Mouse (Mus musculus): ENCODE measurements at regions not wholly inside any gene's neighbourhood (a gene's known extent, or its start where the extent isn't known, plus 50 kb on each side); places are given as distances from the start of the nearest gene placed in this dataset.

DNA sequence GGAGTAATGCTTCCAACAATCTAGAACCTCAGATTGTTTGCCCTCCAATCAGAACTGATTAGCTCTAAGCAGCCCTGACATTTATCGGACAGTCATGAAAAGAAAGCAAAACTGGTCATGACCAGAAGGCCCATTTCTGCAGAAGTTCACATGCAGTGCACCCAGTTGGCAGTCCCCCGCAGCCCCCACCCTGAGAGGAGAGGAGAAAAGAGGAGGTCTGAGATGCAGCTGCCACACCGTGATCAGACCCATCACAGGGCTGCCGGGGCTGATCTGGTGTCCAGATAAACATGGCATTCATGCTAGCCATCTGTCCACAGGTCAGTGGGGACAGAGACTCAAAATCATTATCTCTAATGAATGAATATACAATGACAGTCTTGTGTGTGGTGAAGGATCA is 330.9 kb downstream of the Mycn start:
- Histone ChIP-seq H3K36me3 (no peaks in the 10 kb centered on the region), H3K4me1 (no peaks in the 10 kb centered on the region), H3K9ac (replicated peaks) (no peak overlapping the region), H3K4me2 (no peak overlapping the region), H3K27ac (replicated peaks) (no peak overlapping the region), H3K27me3 (replicated peaks) (no peaks in the 10 kb centered on the region), H3K4me3 (replicated peaks) (no peak overlapping the region), H3K9me3 (replicated peaks) (no peaks in the 10 kb centered on the region)
- no peak for ATAC-seq (ENCODE audit: low FRiP score)
- WGBS = 65% methylated on average over 4 of the region's 4 CpGs

DNA sequence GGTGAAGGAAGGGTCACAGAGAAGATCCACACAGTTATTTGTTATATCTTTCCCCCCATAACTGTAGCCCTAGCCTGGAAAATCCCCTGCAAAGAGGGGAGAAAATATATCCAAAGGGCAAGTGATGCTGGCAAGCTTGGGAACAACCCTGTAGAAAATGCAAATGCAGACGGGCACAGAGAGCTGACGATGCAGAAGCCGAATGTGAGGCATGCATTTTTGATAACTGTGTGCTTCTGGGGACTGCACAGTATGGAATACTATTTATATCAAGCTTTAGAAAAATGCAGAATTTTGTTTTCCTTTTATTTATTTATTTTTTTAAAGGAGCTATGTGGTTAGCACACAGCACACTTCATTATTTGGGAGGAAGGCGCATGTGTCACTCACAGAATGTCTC is 333.7 kb downstream of the Mycn start:
- Histone ChIP-seq H3K36me3 (no peaks in the 10 kb centered on the region), H3K27me3 (replicated peaks) (no peaks in the 10 kb centered on the region), H3K27ac (replicated peaks) (0 out of 2 replicates have a peak overlapping the region, but pooled peaks have one; percentile 5), H3K4me2 (no peak overlapping the region), H3K9me3 (replicated peaks) (no peaks in the 10 kb centered on the region), H3K4me1 (no peaks in the 10 kb centered on the region), H3K9ac (replicated peaks) (no peak overlapping the region), H3K4me3 (replicated peaks) (no peak overlapping the region)
- 75% methylated on average over 4 of the region's 4 CpGs for WGBS
- ATAC-seq (ENCODE audit: low FRiP score) = 0 out of 2 replicates have a peak, but pooled peaks have one; percentile 70

GRCm38 (mm10) chr12:12606911-12607310 is 334.8 kb downstream of the Mycn start:
- Histone ChIP-seq H3K27me3 (replicated peaks) (no peaks in the 10 kb centered on the region), H3K4me2 (no peak overlapping the region), H3K9ac (replicated peaks) (no peak overlapping the region), H3K36me3 (no peaks in the 10 kb centered on the region), H3K27ac (replicated peaks) (no peak overlapping the region), H3K4me1 (no peaks in the 10 kb centered on the region), H3K9me3 (replicated peaks) (no peaks in the 10 kb centered on the region), H3K4me3 (replicated peaks) (no peak overlapping the region)
- 88% methylated on average over 6 of the region's 6 CpGs for WGBS
- no peak for ATAC-seq (ENCODE audit: low FRiP score)

- no peaks in the 10 kb centered on the region for H3K9me3 ChIP-seq (replicated peaks)
- H3K4me3 ChIP-seq (replicated peaks) = no peak overlapping the region
- 94% methylated on average over 3 of the region's 3 CpGs for WGBS
- no peaks in the 10 kb centered on the region for H3K4me1 ChIP-seq
- H3K27me3 ChIP-seq (replicated peaks) = no peaks in the 10 kb centered on the region
- H3K9ac ChIP-seq (replicated peaks) = no peak overlapping the region
- no peak overlapping the region for H3K4me2 ChIP-seq
- no peak for ATAC-seq (ENCODE audit: low FRiP score)
- H3K27ac ChIP-seq (replicated peaks) = no peak overlapping the region
- H3K36me3 ChIP-seq = no peaks in the 10 kb centered on the region
Observed at GRCm38 (mm10) chr12:12605495-12605894, 336.2 kb downstream of the Mycn start.

DNA sequence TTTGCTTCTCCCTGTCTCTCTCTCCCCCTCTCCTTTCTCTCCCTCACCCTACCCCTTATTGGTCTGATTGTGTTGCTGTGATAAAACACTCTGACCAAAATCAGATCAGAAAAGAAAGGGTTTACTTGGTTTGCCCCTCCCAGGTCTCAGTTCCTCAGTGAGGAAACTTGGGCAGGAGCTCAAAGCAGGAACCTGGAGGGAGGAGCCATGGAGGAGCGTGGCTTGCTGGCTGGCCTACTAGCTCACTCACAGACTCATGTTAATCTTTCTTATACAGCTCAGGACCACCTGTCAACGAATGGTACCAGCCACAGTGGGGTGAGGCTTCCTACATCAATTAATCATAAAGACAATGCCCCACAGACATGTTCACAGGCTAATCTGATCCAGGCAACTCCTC is 339.4 kb downstream of the Fam49a start:
- no peak overlapping the region for H3K4me2 ChIP-seq
- no peaks in the 10 kb centered on the region for H3K9me3 ChIP-seq (replicated peaks)
- H3K27ac ChIP-seq (replicated peaks) = no peak overlapping the region
- H3K4me3 ChIP-seq (replicated peaks) = no peak overlapping the region
- no peak overlapping the region for H3K9ac ChIP-seq (replicated peaks)
- H3K4me1 ChIP-seq = no peaks in the 10 kb centered on the region
- no peak for ATAC-seq (ENCODE audit: low FRiP score)
- H3K27me3 ChIP-seq (replicated peaks) = no peaks in the 10 kb centered on the region
- no peaks in the 10 kb centered on the region for H3K36me3 ChIP-seq
- 28% methylated on average over 2 of the region's 2 CpGs for WGBS

GRCm38 (mm10) chr12:12595399-12595798 is 333.5 kb downstream of the Fam49a start:
- no peaks in the 10 kb centered on the region for H3K9me3 ChIP-seq (replicated peaks)
- no peak overlapping the region for H3K9ac ChIP-seq (replicated peaks)
- H3K27ac ChIP-seq (replicated peaks) = no peak overlapping the region
- peaks cover 15% of the 10 kb centered on the region for H3K4me1 ChIP-seq
- H3K27me3 ChIP-seq (replicated peaks) = no peaks in the 10 kb centered on the region
- no peak for ATAC-seq (ENCODE audit: low FRiP score)
- H3K4me2 ChIP-seq = no peak overlapping the region
- H3K4me3 ChIP-seq (replicated peaks) = no peak overlapping the region
- 96% methylated on average over 3 of the region's 3 CpGs for WGBS
- H3K36me3 ChIP-seq = no peaks in the 10 kb centered on the region

DNA sequence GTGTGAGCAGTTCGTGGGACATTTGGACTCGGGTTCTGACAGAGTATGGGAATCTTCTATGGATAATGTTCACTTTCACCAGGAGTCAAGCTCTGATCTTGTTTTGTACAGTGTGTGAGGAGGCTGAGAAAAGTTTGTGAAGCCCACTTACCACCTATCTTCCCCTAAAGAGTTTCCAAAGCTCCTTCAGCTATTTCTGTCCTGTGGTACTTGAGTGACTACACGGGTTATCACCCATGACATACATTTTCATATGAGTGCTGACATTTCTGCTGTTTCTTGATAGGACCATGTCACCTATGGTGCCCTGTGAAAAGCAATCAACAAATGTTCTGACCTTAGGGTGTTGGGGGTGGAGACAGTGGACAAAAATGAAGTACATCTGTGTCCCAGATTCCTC is 332.6 kb downstream of the Fam49a start:
- Histone ChIP-seq H3K4me1 (peaks cover 17% of the 10 kb centered on the region), H3K27me3 (replicated peaks) (no peaks in the 10 kb centered on the region), H3K9me3 (replicated peaks) (no peaks in the 10 kb centered on the region), H3K36me3 (no peaks in the 10 kb centered on the region), H3K4me2 (no peak overlapping the region), H3K27ac (replicated peaks) (no peak overlapping the region), H3K4me3 (replicated peaks) (no peak overlapping the region), H3K9ac (replicated peaks) (no peak overlapping the region)
- ATAC-seq (ENCODE audit: low FRiP score) = no peak
- 93% methylated on average over 3 of the region's 3 CpGs for WGBS

DNA sequence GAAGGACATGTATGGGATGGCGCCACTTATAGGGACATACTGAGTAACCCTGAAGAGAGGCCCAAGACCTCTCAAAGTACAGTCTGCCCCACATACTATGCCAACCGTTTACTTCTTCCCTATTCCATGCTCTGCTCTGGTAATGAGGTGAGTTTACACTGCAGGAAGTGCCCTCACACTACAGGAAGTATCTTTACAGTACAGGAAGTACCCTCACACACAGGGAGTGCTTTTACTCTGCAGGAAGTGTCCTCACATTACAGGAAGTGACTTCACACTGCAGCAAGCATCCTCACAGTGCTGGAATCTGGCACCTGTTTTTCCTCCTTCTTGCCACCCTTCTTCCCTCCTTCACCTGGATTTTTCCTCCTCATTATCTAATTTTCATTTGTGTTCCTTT is 331.4 kb downstream of the Fam49a start:
- Histone ChIP-seq H3K9ac (replicated peaks) (no peak overlapping the region), H3K36me3 (no peaks in the 10 kb centered on the region), H3K27ac (replicated peaks) (no peak overlapping the region), H3K4me1 (peaks cover 17% of the 10 kb centered on the region), H3K4me3 (replicated peaks) (no peak overlapping the region), H3K4me2 (no peak overlapping the region), H3K9me3 (replicated peaks) (no peaks in the 10 kb centered on the region), H3K27me3 (replicated peaks) (no peaks in the 10 kb centered on the region)
- no peak for ATAC-seq (ENCODE audit: low FRiP score)
- WGBS = 93% methylated on average over 2 of the region's 2 CpGs

DNA sequence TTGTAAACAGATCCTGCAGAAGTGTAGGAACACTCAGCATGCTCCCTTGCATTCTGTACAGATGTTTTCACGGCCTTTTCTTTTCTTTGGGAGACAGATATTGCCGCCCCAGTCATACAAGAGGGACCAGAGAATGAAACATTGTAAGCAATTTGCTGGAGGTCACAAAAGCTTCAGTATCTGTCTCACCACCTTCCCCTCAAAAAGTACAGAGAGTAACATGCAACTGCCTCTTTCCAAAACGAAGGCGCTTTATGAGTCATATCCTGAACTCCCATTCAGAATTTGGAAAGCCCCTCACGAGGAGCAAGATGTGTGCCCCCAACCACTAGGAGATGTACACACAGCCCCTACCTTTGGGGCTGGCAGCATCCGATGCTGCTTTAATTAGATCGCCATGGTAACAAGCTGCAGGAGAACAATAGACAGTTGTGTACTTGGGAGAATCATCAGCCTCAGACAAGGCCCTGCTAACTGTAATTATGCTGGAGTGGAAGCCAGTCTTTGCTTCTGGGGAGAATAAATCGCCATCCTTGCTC is 328.9 kb downstream of the Fam49a start:
- Histone ChIP-seq H3K4me2 (0 out of 2 replicates have a peak overlapping the region, but pooled peaks have one; percentile 9), H3K9me3 (replicated peaks) (no peaks in the 10 kb centered on the region), H3K27me3 (replicated peaks) (no peaks in the 10 kb centered on the region), H3K4me1 (peaks cover 17% of the 10 kb centered on the region), H3K36me3 (no peaks in the 10 kb centered on the region), H3K9ac (replicated peaks) (0 out of 2 replicates have a peak overlapping the region, but pooled peaks have one; percentile 17), H3K4me3 (replicated peaks) (no peak overlapping the region), H3K27ac (replicated peaks) (peak overlapping the region; percentile 81)
- WGBS = 26% methylated on average over 8 of the region's 8 CpGs
- peak; percentile 94 for ATAC-seq (ENCODE audit: low FRiP score)

GRCm38 (mm10) chr12:12588771-12589370 is 326.9 kb downstream of the Fam49a start:
- Histone ChIP-seq H3K36me3 (no peaks in the 10 kb centered on the region), H3K9ac (replicated peaks) (no peak overlapping the region), H3K4me1 (peaks cover 17% of the 10 kb centered on the region), H3K4me2 (no peak overlapping the region), H3K9me3 (replicated peaks) (no peaks in the 10 kb centered on the region), H3K27ac (replicated peaks) (no peak overlapping the region), H3K4me3 (replicated peaks) (no peak overlapping the region), H3K27me3 (replicated peaks) (no peaks in the 10 kb centered on the region)
- no peak for ATAC-seq (ENCODE audit: low FRiP score)
- WGBS = 91% methylated on average over 5 of the region's 5 CpGs

- ATAC-seq (ENCODE audit: low FRiP score) = no peak
- Histone ChIP-seq H3K4me3 (replicated peaks) (no peak overlapping the region), H3K4me1 (peaks cover 14% of the 10 kb centered on the region), H3K9me3 (replicated peaks) (no peaks in the 10 kb centered on the region), H3K4me2 (no peak overlapping the region), H3K27ac (replicated peaks) (no peak overlapping the region), H3K9ac (replicated peaks) (no peak overlapping the region), H3K36me3 (no peaks in the 10 kb centered on the region), H3K27me3 (replicated peaks) (no peaks in the 10 kb centered on the region; the same call in 1 of the 2 replicates)
- WGBS = 14% methylated on average over 6 of the region's 6 CpGs
Observed at GRCm38 (mm10) chr12:12586436-12586835, 324.5 kb downstream of the Fam49a start.

- no peaks in the 10 kb centered on the region for H3K9me3 ChIP-seq (replicated peaks)
- no peaks in the 10 kb centered on the region for H3K36me3 ChIP-seq
- H3K9ac ChIP-seq (replicated peaks) = no peak overlapping the region
- no peaks in the 10 kb centered on the region; the same call in 1 of the 2 replicates for H3K27me3 ChIP-seq (replicated peaks)
- 10% methylated on average over 19 of the region's 19 CpGs for whole genome bisulfite sequencing
- ATAC-seq (ENCODE audit: low FRiP score) = no peak
- H3K4me2 ChIP-seq = no peak overlapping the region
- H3K4me1 ChIP-seq = peaks cover 15% of the 10 kb centered on the region
- no peak overlapping the region for H3K27ac ChIP-seq (replicated peaks)
- H3K4me3 ChIP-seq (replicated peaks) = no peak overlapping the region
Observed at GRCm38 (mm10) chr12:12581271-12582186, 319.6 kb downstream of the Fam49a start.
